Mouse (Mus musculus): ENCODE results near the gene 2610528A11Rik.
"Not testable (repeated sequence)": the region's sequence is repeated elsewhere in the genome, so short reads cannot be mapped to it uniquely, and the experiment has no call there.

- not testable (repeated sequence) for TF ChIP-seq POLR2A (IDR thresholded peaks at IDR 0.05; ENCODE audit: low read depth, low read length); CTCF (IDR thresholded peaks at IDR 0.05; ENCODE audit: extremely low read depth, insufficient read length, insufficient replicate concordance, low read depth, low read length)
Observed at GRCm38 (mm10) chr14:37137596-37137995, 23.8 kb upstream of the 2610528A11Rik start.
